Mouse (Mus musculus) embryo, embryonic 11 days (tissue): Measurements from ENCODE around the gene Olfr815.
"Not testable (repeated sequence)": the region's sequence is repeated elsewhere in the genome, so short reads cannot be mapped to it uniquely, and the experiment has no call there.

ENCODE experiments used
- DNase-seq: peaks from one replicate; pipeline ENCODE4 v3.0.0-alpha.2; 2015

Olfr815 gene

GRCm38 (mm10) chr10:129905767-129906166 is at the start of gene Olfr815:
Gene Olfr815, minus strand, starts transcription at chr10:129905867.
- DNase-seq: not testable (repeated sequence)

GRCm38 (mm10) chr10:129949000-129949399 is 43.3 kb upstream of the Olfr815 start, which contains the start of gene Olfr818:
Gene Olfr818, minus strand, starts transcription at chr10:129949100.
- DNase-seq: no peak

- no peak for DNase-seq
Measured at GRCm38 (mm10) chr10:129915497-129915896, 9.8 kb upstream of the Olfr815 start, which contains the start of gene Olfr816. Gene Olfr816, minus strand, starts transcription at chr10:129915597.

- DNase-seq: no peak
Measured at GRCm38 (mm10) chr10:129885934-129886333, 19.7 kb downstream of the Olfr815 start.

GRCm38 (mm10) chr10:129885496-129885895 is 20.2 kb downstream of the Olfr815 start:
- DNase-seq: not testable (repeated sequence)

- not testable (repeated sequence) for DNase-seq
Measured at GRCm38 (mm10) chr10:129879751-129880150, 25.9 kb downstream of the Olfr815 start, which contains the start of gene Olfr814. Gene Olfr814, minus strand, starts transcription at chr10:129879851.

GRCm38 (mm10) chr10:129855067-129855466 is 50.6 kb downstream of the Olfr815 start, which contains the start of gene Olfr813:
Gene Olfr813, plus strand, starts transcription at chr10:129855367.
- no peak for DNase-seq
